Mouse (Mus musculus) ES-E14 (cell line): Measurements from ENCODE around the gene Fbxo7.

Experiments
- HCFC1 ChIP-seq: IDR thresholded peaks from 2 replicates; pipeline ENCODE4 v1.6.1; 2012; ENCODE audit warnings: low read length, inconsistent platforms, borderline replicate concordance; ENCODE audit not compliant: insufficient read depth
- MAFK ChIP-seq: IDR thresholded peaks from 2 replicates; pipeline ENCODE4 v1.6.1; 2014; ENCODE audit warnings: mild to moderate bottlenecking, low read depth, low read length, inconsistent platforms; ENCODE audit not compliant: insufficient read depth
- ZC3H11A ChIP-seq: IDR thresholded peaks from 2 replicates; pipeline ENCODE4 v1.6.1; 2012; ENCODE audit warnings: low read depth, mild to moderate bottlenecking, inconsistent platforms, low read length, borderline replicate concordance
- ZNF384 ChIP-seq: IDR thresholded peaks from 2 replicates; pipeline ENCODE4 v1.6.1; 2012; ENCODE audit warnings: low read depth, low read length, inconsistent platforms

DNA sequence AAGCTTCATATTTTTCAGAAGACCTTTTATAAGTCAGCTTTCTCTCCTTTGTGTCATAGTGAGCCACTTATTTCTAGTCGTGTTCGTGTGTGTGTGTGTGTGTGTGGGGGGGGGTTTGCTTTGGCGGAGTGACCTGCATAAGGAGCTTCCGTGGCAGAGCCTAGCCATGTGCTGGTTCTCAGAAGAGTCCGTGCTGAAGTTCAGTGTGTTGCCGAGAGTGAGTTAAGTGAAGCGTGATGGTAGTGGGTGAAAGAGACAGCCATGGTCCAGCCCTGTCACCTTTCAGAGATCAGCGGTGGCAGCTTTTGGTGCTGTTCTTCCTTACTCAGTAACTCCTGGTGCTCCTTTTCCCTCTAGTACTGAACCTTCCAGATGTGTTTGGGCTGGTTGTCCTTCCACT is 22.3 kb downstream of the Fbxo7 start:
- no peak for TF ChIP-seq ZNF384
- no peak for TF ChIP-seq ZC3H11A
- no peak for TF ChIP-seq HCFC1
- TF ChIP-seq MAFK, result no peak
